Mouse (Mus musculus) right cerebral cortex, adult 2 months (tissue): ENCODE measurements around the gene Vipas39.
"Not testable (repeated sequence)": the region's sequence is repeated elsewhere in the genome, so short reads cannot be mapped to it uniquely, and the experiment has no call there.

ENCODE experiments used
- DNase-seq, 2 experiments: peaks; one replicate each; pipeline ENCODE4 v3.0.0; 2021 to 2022; ENCODE audit warnings: low spot score in 2 of 2

Gene Vipas39

GRCm38 (mm10) chr12:87267682-87268081 is 1.6 kb upstream of the Vipas39 start:
- peak in 1 of 2 experiments; percentile 12 for DNase-seq

GRCm38 (mm10) chr12:87266827-87267603 is 959 bp upstream of the Vipas39 start:
- DNase-seq: no peak

GRCm38 (mm10) chr12:87265444-87265843 is 612 bp downstream of the Vipas39 start:
- no peak for DNase-seq

- DNase-seq: no peak
Measured at GRCm38 (mm10) chr12:87260562-87260961, 5.5 kb downstream of the Vipas39 start.

- no peak for DNase-seq
Measured at GRCm38 (mm10) chr12:87256629-87257028, 9.4 kb downstream of the Vipas39 start.

- DNase-seq: no peak
Measured at GRCm38 (mm10) chr12:87253878-87254277, 12.2 kb downstream of the Vipas39 start.

GRCm38 (mm10) chr12:87250161-87250560 is 15.9 kb downstream of the Vipas39 start:
- DNase-seq: no peak

- DNase-seq: no peak
Measured at GRCm38 (mm10) chr12:87238632-87239031, 27.4 kb downstream of the Vipas39 start, which contains the start of gene Noxred1. Gene Noxred1 (minus strand): TSS chr12:87238732.

- no peak for DNase-seq
Measured at GRCm38 (mm10) chr12:87236882-87237483, 29.1 kb downstream of the Vipas39 start.

GRCm38 (mm10) chr12:87230379-87230895 is 35.6 kb downstream of the Vipas39 start:
- no peak for DNase-seq

- DNase-seq: no peak
Measured at GRCm38 (mm10) chr12:87229633-87230032, 36.4 kb downstream of the Vipas39 start.

- no peak for DNase-seq
Measured at GRCm38 (mm10) chr12:87226801-87227200, 39.3 kb downstream of the Vipas39 start.

GRCm38 (mm10) chr12:87224950-87225349 is 41.1 kb downstream of the Vipas39 start:
- DNase-seq: no peak

GRCm38 (mm10) chr12:87219362-87219761 is 46.7 kb downstream of the Vipas39 start:
- no peak for DNase-seq

GRCm38 (mm10) chr12:87217596-87217995 is 48.5 kb downstream of the Vipas39 start:
- DNase-seq: no peak

GRCm38 (mm10) chr12:87216053-87216452 is 50.0 kb downstream of the Vipas39 start:
- DNase-seq: no peak

GRCm38 (mm10) chr12:87212844-87213606 is 53.0 kb downstream of the Vipas39 start:
- DNase-seq: no peak

GRCm38 (mm10) chr12:87205789-87206188 is 60.3 kb downstream of the Vipas39 start:
- DNase-seq: not testable (repeated sequence)

- DNase-seq: no peak
Measured at GRCm38 (mm10) chr12:87201694-87202093, 64.4 kb downstream of the Vipas39 start.

- DNase-seq: peak; percentile 73 to 74
Measured at GRCm38 (mm10) chr12:87199973-87200586, 66.0 kb downstream of the Vipas39 start, which contains the start of gene Tmed8. Gene Tmed8 (minus strand): TSS chr12:87200454.

GRCm38 (mm10) chr12:87199206-87199972 is 66.7 kb downstream of the Vipas39 start, which contains the start of gene Samd15:
Gene Samd15 (plus strand): TSS chr12:87199723.
- DNase-seq: peak; percentile 44 to 51
